Mouse (Mus musculus): Measurements from ENCODE around the gene Duox1. TPM values are rescaled to one million over a fixed set of nuclear protein-coding genes. Genes with fewer than 3 reads are reported as not detected.

The Duox1 gene
- polyA plus RNA-seq, 1 experiment from 2014 or later: not detected

DNA sequence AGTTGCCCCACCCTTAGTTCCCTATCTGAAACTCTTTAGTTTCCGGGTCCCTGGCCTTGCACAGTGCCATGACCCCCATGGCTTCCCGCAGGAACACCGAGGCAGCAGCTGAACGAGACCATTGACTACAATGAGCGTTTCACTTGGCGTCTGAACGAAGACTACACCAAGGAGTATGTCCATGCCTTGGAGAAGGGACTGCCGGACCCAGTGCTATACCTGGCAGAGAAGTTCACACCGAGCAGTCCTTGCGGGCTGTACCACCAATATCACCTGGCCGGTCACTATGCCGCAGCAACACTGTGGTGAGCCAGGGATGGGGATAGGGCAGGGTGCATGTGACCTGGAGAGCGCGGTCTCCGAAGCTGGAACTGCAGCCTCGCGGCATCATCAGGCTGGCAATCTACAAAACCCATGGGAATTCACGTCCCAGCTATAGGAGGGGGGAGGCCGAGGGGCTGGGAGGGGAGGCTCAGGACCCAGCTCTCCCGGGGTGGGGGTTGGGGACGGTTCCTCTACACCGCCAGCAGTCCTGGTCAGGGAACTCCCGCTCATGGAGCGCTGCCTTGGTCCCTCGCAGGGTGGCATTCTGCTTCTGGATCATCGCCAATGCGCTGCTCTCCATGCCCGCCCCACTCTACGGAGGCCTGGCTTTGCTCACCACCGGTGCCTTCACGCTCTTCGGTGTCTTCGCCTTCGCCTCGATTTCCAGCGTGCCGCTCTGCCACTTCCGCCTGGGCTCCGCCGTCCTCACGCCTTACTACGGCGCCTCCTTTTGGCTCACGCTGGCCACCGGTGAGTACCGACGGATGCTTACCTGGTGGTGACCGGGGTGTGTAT is 14.2 kb upstream of the Duox1 start:
- Histone ChIP-seq H3K9me3 (no peaks in the 10 kb centered on the region), H3K27ac (0 out of 2 replicates have a peak overlapping the region, but pooled peaks have one; percentile 38), H3K4me3 (peak overlapping the region; percentile 57), H3K27me3 (ENCODE audit: insufficient read depth, poor library complexity, severe bottlenecking) (peaks cover 100% of the 10 kb centered on the region), H3K36me3 (no peaks in the 10 kb centered on the region), H3K4me1 (peaks cover 45% of the 10 kb centered on the region)
- 2% methylated on average over 48 of the region's 48 CpGs for WGBS
- no peak for DNase-seq (ENCODE audit: low spot score)

DNA sequence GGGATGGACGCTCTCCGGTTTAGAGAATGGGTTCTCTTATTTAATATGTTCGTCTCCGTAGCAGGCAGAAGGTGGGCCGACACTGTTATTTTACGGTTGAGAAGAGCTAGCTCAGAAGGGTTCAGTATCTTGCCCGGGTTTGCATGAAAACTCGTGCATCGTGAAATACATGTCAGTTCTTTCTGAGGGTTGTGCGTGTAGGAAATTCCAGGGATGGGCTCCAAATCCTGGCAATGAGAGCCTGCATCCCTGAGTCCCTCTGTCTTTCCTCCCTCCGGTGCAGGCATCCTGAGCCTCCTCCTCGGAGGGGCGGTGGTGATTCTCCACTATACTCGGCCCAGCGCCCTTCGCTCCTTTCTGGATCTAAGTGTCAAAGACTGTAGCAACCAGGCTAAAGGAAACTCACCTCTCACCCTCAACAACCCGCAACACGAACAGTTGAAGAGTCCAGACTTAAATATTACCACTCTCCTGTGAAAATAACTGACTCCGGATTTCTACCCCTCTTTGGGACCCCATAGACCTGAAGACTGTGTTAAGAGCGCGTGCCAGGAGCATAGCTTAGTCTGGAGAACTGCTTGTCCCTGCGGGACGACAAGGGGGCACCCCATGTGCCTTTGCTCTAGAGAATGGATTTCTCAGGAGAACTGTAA is 13.4 kb upstream of the Duox1 start:
- H3K36me3 ChIP-seq: no peaks in the 10 kb centered on the region
- peaks cover 40% of the 10 kb centered on the region for H3K4me1 ChIP-seq
- no peaks in the 10 kb centered on the region for H3K9me3 ChIP-seq
- 9% methylated on average over 23 of the region's 23 CpGs for WGBS
- H3K4me3 ChIP-seq: peak overlapping the region; percentile 57
- DNase-seq (ENCODE audit: low spot score): no peak
- no peak overlapping the region for H3K27ac ChIP-seq
- peaks cover 100% of the 10 kb centered on the region for H3K27me3 ChIP-seq (ENCODE audit: insufficient read depth, poor library complexity, severe bottlenecking)

DNA sequence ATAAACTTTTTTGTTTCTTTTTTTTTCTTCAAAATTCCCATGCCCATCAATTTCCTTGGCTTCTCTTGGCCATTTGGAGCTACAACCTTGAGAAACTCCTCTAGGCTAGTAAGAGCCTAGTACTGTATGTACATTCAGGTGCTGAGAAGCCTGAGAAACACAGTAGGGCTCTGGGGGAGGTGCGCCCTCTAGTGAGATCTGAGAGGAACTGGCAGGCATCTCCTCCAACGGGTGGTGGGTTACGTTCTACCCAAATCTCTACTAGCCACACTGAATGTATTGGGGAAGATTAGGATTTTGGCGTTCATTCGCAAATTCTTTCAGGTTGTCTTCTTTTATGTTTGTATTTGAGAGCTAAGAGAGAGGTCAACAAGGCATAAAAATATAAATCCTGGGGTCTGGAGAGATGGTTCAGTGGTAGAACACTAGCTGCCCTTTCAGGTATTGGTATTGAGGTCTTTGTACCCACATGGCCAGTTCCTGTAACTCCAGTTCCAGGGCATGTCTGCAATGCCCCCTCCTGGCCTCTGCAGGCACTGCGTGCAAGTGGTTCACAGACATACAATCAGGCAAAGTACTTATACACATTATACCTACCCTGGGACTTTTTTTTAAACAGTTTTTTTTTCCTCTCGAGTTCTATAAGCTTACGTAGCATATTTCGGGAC is 12.8 kb upstream of the Duox1 start:
- no peaks in the 10 kb centered on the region for H3K9me3 ChIP-seq
- H3K4me3 ChIP-seq: no peak overlapping the region
- no peak for DNase-seq (ENCODE audit: low spot score)
- whole genome bisulfite sequencing: 11% methylated on average over 9 of the region's 9 CpGs
- H3K27ac ChIP-seq: no peak overlapping the region
- H3K36me3 ChIP-seq: no peaks in the 10 kb centered on the region
- peaks cover 100% of the 10 kb centered on the region for H3K27me3 ChIP-seq (ENCODE audit: insufficient read depth, poor library complexity, severe bottlenecking)
- peaks cover 34% of the 10 kb centered on the region for H3K4me1 ChIP-seq

DNA sequence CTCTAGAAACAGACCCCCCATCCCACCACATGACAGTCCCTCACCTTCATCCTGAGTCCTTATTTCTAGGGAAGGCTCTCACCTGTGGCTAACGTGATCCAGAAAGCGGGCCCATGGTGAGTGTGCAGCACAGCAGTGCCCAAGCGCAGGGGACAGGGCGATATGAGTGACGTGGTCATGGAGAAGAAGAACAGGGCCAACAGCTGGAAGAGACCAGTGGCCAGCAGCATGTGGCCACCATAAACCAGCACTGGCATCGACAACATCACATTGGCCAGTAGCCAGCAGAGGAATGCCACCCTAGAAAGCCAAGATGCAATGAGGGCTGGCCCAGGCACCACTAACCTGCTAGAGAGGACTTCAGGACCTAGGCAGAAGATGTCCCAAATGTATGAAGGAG is 10.9 kb upstream of the Duox1 start:
- H3K36me3 ChIP-seq: no peaks in the 10 kb centered on the region
- H3K27me3 ChIP-seq (ENCODE audit: insufficient read depth, poor library complexity, severe bottlenecking): peaks cover 100% of the 10 kb centered on the region
- H3K4me1 ChIP-seq: peaks cover 18% of the 10 kb centered on the region
- no peak overlapping the region for H3K27ac ChIP-seq
- no peak for DNase-seq (ENCODE audit: low spot score)
- 79% methylated on average over 6 of the region's 6 CpGs for WGBS
- H3K4me3 ChIP-seq: no peak overlapping the region
- H3K9me3 ChIP-seq: no peaks in the 10 kb centered on the region

DNA sequence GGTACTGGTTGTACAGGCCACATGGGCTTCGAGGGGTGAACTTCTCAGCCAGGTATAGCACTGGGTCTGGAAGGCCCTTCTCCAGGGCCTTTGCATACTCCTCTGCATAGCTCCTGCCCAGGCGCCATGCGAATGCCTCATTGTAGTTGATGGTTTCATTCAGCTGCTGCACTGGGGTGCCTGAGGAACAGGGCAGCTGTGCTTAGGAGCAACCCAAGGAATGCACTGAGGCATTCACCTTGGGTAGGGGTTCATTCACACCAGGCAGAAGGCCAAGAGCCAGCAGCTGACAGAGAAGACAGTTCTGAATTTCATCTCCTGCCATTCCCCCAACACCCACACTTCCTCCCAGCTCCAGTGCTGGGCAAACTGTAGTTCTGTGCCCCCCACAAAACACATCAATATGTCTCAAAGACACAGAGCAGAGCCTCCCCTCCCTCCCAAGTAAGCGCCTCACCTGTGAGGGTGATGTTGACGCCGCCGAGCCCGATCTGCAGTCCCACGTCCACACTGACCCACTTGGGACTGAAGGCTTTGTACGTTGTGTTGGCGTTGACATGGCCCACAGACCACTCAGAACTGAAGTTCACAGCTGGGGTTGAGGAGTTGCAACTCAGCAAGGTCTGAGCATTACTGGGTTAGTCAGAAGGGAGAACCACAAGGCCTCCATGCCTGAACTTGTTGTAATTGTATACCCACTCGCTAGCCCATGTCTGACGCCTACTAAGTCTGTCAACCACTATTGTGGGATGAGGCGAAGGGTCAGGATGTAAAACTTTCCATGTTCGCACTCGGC is 10.2 kb upstream of the Duox1 start:
- WGBS: 78% methylated on average over 16 of the region's 16 CpGs
- DNase-seq (ENCODE audit: low spot score): no peak
- Histone ChIP-seq H3K36me3 (no peaks in the 10 kb centered on the region), H3K27ac (no peak overlapping the region), H3K27me3 (ENCODE audit: insufficient read depth, poor library complexity, severe bottlenecking) (peaks cover 100% of the 10 kb centered on the region), H3K4me3 (no peak overlapping the region), H3K4me1 (peaks cover 14% of the 10 kb centered on the region), H3K9me3 (no peaks in the 10 kb centered on the region)

DNA sequence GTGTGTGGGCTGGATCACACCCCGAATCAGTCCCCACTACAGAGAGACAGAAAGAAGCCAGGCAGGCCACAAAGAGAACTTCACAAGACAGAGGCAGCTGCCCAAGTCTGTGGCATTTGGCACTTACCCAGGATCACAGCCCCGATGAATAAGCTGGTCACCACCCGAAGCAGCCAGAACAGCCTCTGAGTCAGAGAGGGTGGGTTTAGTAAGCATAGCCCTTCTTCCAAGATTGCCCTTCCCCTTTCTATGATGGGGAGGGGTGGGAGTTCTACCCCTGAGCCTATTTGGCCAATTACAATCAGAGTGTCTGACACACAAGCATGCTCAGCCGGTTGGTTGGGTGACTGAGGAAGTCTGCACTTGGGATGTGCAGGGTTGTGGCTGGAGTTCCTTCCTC is 9.3 kb upstream of the Duox1 start:
- no peak overlapping the region for H3K4me3 ChIP-seq
- no peaks in the 10 kb centered on the region for H3K9me3 ChIP-seq
- H3K27me3 ChIP-seq (ENCODE audit: insufficient read depth, poor library complexity, severe bottlenecking): peaks cover 100% of the 10 kb centered on the region
- H3K36me3 ChIP-seq: no peaks in the 10 kb centered on the region
- 58% methylated on average over 4 of the region's 4 CpGs for WGBS
- no peak overlapping the region for H3K27ac ChIP-seq
- peaks cover 10% of the 10 kb centered on the region for H3K4me1 ChIP-seq
- no peak for DNase-seq (ENCODE audit: low spot score)

DNA sequence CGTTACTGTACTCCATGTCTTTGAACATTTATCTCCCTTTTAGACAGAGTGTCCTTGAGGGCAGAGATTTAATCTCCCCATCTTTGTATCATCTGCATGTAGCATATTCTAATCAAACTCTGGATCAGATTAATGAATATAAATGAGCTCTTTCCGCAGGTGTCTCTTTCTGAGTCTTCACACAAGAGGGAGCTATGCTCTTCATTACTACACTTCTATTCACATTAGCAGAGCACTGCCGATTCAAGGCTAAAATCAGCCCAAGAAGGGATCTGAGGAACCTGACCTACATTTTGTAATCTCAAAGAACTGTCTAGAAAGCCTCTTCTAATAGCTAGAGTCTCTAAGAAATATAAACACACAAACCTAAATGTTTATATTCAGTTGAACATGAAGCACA is 5.8 kb upstream of the Duox1 start:
- Histone ChIP-seq H3K4me3 (no peak overlapping the region), H3K27ac (no peak overlapping the region), H3K27me3 (ENCODE audit: insufficient read depth, poor library complexity, severe bottlenecking) (peaks cover 99% of the 10 kb centered on the region), H3K9me3 (no peaks in the 10 kb centered on the region), H3K36me3 (no peaks in the 10 kb centered on the region), H3K4me1 (peaks cover 11% of the 10 kb centered on the region)
- no peak for DNase-seq (ENCODE audit: low spot score)
- WGBS: 45% methylated on average over 3 of the region's 3 CpGs

DNA sequence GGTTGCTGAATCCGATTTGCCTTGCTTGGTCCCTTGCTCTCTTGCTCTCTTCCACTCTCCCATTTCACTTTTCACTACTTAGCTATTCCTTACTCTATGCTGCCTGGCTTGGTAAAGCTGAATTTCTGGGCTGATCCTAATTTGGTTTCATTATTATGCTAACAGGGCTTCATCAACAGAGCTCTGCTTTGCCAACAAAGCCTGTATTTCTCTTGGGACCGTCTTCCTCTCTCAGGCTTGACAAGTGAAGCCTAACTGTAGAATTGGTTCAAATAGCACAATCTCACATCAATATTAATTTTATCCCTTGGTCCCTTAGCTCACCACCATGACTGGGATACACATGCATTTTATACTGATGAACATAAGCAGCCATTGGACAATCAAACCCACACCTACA is 3.9 kb upstream of the Duox1 start:
- peaks cover 99% of the 10 kb centered on the region for H3K27me3 ChIP-seq (ENCODE audit: insufficient read depth, poor library complexity, severe bottlenecking)
- H3K4me3 ChIP-seq: no peak overlapping the region
- H3K9me3 ChIP-seq: no peaks in the 10 kb centered on the region
- no peaks in the 10 kb centered on the region for H3K36me3 ChIP-seq
- 63% methylated on average over 2 of the region's 2 CpGs for WGBS
- H3K27ac ChIP-seq: no peak overlapping the region
- peaks cover 11% of the 10 kb centered on the region for H3K4me1 ChIP-seq
- DNase-seq (ENCODE audit: low spot score): no peak

DNA sequence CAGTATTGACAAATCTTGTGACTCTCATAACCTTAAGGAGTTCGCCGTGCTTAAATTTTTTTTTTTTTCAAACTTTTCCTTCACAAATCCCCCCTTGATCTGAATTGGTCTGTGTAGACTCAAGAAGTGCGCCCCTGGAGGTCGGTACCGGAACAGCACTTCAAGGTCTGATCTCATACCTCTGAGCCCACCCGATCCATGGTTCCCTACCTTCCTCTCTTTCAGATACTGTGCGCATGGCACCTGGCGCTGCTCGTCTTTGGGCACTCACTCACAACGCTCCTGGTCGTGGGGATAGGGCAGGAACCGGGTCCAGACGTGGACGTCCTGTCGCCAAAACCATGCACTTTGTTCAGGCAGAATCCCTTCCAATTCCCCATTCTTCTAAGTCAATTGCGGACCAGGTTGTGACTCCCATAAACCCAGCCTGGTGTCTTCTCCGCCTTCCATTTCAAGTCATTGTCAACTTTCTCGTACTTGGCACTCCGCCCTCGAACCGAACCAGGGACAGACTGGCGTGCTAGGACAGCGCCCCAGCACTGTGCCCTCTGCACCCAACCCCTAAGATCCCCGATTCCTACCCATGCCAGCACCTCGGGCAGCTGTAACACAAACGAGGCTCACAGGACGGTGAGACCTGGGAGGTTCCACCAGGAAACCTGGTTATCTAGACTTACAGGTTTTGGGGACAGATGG is 2.6 kb upstream of the Duox1 start:
- Histone ChIP-seq H3K9me3 (no peaks in the 10 kb centered on the region), H3K4me3 (peak overlapping the region; percentile 50), H3K4me1 (peaks cover 11% of the 10 kb centered on the region), H3K27ac (no peak overlapping the region), H3K36me3 (no peaks in the 10 kb centered on the region), H3K27me3 (ENCODE audit: insufficient read depth, poor library complexity, severe bottlenecking) (peaks cover 99% of the 10 kb centered on the region)
- no peak for DNase-seq (ENCODE audit: low spot score)
- 4% methylated on average over 27 of the region's 27 CpGs for WGBS

DNA sequence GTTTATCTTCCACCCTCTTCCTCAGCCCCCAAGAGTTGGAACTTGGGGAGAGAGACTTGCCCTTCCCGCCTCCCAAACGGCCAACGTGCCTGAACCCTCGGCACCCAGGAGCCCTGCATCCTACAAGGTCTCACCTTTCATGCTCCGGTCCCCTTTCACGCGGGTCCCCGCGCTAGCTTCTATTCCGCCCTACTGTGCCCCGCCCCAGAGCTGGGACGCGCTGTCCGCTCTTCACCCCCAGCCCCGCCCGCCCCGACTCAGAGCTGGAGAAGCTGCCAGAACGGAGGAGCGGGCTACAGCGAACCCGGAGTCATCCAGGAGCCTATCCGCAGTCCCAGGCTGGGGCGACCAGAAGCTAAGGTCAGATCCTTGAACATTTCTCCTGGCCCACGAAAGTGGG is 1.9 kb upstream of the Duox1 start, which contains the start of gene Duoxa1:
Duoxa1 (minus strand) TSS at position 195 of the 400 bp plus-strand sequence.
- H3K27ac ChIP-seq: no peak within 1 kb of the TSS
- no peaks in the 10 kb centered on the region for H3K36me3 ChIP-seq
- H3K27me3 ChIP-seq (ENCODE audit: insufficient read depth, poor library complexity, severe bottlenecking): peaks cover 97% of the 10 kb centered on the region
- H3K9me3 ChIP-seq: no peaks in the 10 kb centered on the region
- peaks cover 11% of the 10 kb centered on the region for H3K4me1 ChIP-seq
- DNase-seq (ENCODE audit: low spot score): no peak
- 2% methylated on average over 24 of the region's 24 CpGs for WGBS
- peak within 1 kb of the TSS; percentile 50 for H3K4me3 ChIP-seq

DNA sequence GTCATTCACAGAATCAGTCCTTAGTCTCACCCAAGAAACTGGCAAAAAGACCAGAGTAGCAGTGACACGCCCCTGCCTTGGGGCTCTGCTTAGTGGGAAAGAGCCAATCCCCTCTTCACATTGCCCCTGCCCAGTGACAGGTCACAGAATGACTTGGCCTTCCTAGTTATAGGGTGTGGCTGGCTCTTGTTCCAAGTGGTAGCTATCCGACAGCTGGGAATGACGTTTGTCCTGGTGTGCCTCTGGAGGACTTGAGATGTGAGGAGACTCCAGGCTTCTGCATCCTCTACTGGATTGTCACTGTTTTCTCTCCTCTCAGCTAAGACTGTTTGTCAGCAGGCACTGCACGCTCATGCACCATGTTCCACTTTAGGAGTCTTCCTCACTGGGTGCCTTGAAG is 1.9 kb downstream of the Duox1 start:
- Histone ChIP-seq H3K4me3 (no peak overlapping the region), H3K27me3 (ENCODE audit: insufficient read depth, poor library complexity, severe bottlenecking) (peaks cover 68% of the 10 kb centered on the region), H3K36me3 (no peaks in the 10 kb centered on the region), H3K4me1 (peaks cover 11% of the 10 kb centered on the region), H3K27ac (no peak overlapping the region), H3K9me3 (no peaks in the 10 kb centered on the region)
- WGBS: 58% methylated on average over 4 of the region's 4 CpGs
- DNase-seq (ENCODE audit: low spot score): no peak

DNA sequence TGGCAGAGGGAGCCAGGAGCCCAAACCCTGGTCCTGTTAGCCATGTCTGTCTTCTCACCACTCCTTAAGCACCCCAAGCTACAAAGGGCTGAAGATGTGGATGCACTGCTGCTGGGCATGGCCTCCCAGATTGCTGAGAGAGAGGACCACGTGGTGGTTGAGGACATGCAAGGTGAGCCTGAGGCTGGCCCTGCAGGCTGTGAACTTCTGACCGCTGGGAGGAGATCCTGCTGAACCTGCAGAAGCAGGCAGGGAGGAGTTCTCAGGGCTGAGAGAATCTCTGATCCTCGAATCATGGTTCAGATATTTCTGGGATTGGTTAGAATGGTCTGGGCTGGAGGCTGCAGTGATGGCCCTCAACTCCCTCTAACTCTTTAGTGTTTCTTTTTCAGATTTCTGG is 8.5 kb downstream of the Duox1 start:
- 57% methylated on average over 3 of the region's 3 CpGs for WGBS
- no peak for DNase-seq (ENCODE audit: low spot score)
- no peaks in the 10 kb centered on the region for H3K9me3 ChIP-seq

More for the DNA sequence above, 8.5 kb downstream of the Duox1 start:
- no peaks in the 10 kb centered on the region for H3K36me3 ChIP-seq
- peaks cover 3% of the 10 kb centered on the region for H3K27me3 ChIP-seq (ENCODE audit: insufficient read depth, poor library complexity, severe bottlenecking)
- no peak overlapping the region for H3K4me3 ChIP-seq
- H3K27ac ChIP-seq: no peak overlapping the region
- H3K4me1 ChIP-seq: no peaks in the 10 kb centered on the region
